Comparison of ENCODE assay signal across 18 mouse cellular contexts in the genomic region with DNA sequence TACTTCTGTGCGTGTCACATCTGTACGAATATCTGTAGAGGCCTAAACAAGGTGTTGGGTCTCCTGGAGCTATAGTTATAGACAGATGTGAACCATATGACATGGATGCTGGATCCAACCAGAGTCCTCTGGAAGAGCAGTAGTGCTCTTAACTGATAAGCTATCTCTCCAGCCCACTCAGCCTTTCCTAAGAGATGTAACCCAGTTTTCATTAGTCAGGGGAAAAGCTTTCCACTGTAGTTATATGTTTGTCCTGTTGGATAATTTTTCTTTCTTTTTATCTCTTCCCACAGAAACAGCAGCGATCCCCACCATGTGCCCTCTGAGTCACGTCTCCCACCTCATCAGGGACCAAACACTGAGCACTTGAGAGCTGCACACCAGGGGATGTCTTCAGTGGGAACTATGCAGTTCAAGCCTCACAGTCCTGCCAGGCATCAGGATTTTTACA. TPM values are rescaled to one million over a fixed set of nuclear protein-coding genes. Genes with fewer than 3 reads are reported as not detected.
DNase-seq lines count a peak whose midpoint lies in the region; ATAC-seq and TF ChIP-seq lines count a peak whose summit lies in the region.
"Had no signal": no experiment of that assay in that cellular context is flagged by ENCODE, and none has a peak within 500 bp of the region (broad histone marks: within the 10 kb centered on the region; RNA-seq: fewer than 3 reads in every experiment).

No protein-coding gene starts in this region.

- TF ChIP-seq CTCF in liver, embryonic 14.5 days (IDR thresholded peaks at IDR 0.05; ENCODE audit: low read depth), result peak; percentile 32; the same call in 1 of the 2 replicates

- H3K4me3 ChIP-seq in heart, embryonic 12.5 days, result no peak overlapping the region
- H3K4me3 ChIP-seq in liver, embryonic 14.5 days (ENCODE audit: insufficient read depth in 1 of 2, low read depth in 2 of 2, low read length in 2 of 2), result peak overlapping the region; percentile 12 to 26; a peak in 3 of 4 replicates
- H3K4me3 ChIP-seq: embryonic facial prominence, embryonic 10.5 days; forebrain, embryonic 10.5 days; hindbrain, embryonic 13.5 days; midbrain, embryonic 13.5 days had no signal

- no peak for DNase-seq in heart, postnatal 36 days
- peak; percentile 65 for DNase-seq in 416B (ENCODE audit: low read depth)
- DNase-seq in c-Kit-positive CD71-positive TER-119-positive erythroid progenitor cells, embryonic 14.5 days (ENCODE audit: low spot score), result peak; percentile 83
- DNase-seq in liver, embryonic 14.5 days (ENCODE audit: low read depth in 3 of 3, low spot score in 3 of 3), result peak; percentile 85 to 90 (median 89)
- no peak for DNase-seq in adrenal gland, postnatal 14 days
- no peak for DNase-seq in gastrocnemius, adult 8-10 months (ENCODE audit: low spot score in 2 of 2)
- DNase-seq: cerebellum, adult 9-11 months; kidney, adult 2 months; layer of hippocampus, postnatal 36 days; left cerebral cortex, postnatal 4 days; right cerebral cortex, postnatal 4 days had no signal

- no peaks in the 10 kb centered on the region for H3K27me3 ChIP-seq in heart, embryonic 12.5 days (replicated peaks)
- H3K27me3 ChIP-seq in liver, embryonic 14.5 days (ENCODE audit: control insufficient read depth, insufficient read depth, low read length), result no peaks in the 10 kb centered on the region
- H3K27me3 ChIP-seq: hindbrain, embryonic 13.5 days; midbrain, embryonic 13.5 days had no signal

- peaks cover 2% of the 10 kb centered on the region; the same call in 1 of the 2 replicates for H3K36me3 ChIP-seq in heart, embryonic 12.5 days
- H3K36me3 ChIP-seq in liver, embryonic 14.5 days (replicated peaks; ENCODE audit: control insufficient read depth, insufficient read depth, low read depth), result no peaks in the 10 kb centered on the region

- H3K4me1 ChIP-seq in heart, embryonic 12.5 days (replicated peaks), result peaks cover 9% of the 10 kb centered on the region; the same call in 1 of the 2 replicates
- H3K4me1 ChIP-seq in liver, embryonic 14.5 days (replicated peaks; ENCODE audit: control insufficient read depth in 2 of 2, insufficient read depth in 2 of 2, low read length in 1 of 2), result peaks cover 38 to 51% of the 10 kb centered on the region in 2 experiments
- H3K4me1 ChIP-seq: embryonic facial prominence, embryonic 10.5 days; forebrain, embryonic 10.5 days; hindbrain, embryonic 13.5 days; midbrain, embryonic 13.5 days had no signal

- 32% methylated on average over 4 of the region's 4 CpGs for WGBS in heart, embryonic 12.5 days
- WGBS in liver, embryonic 14.5 days (ENCODE audit: insufficient replicate concordance), result 15% methylated on average over 4 of the region's 4 CpGs

- peak; percentile 89 for ATAC-seq in heart, embryonic 12.5 days (ENCODE audit: insufficient number of reproducible peaks, low FRiP score)
- ATAC-seq in liver, embryonic 14.5 days (ENCODE audit: insufficient read depth), result peak; percentile 99
- no peak for ATAC-seq in activated CD4-positive, CD25-positive, alpha-beta regulatory T cell, adult 4 months
- ATAC-seq: lung, postnatal 0 days; midbrain, embryonic 13.5 days had no signal

- H3K9me3 ChIP-seq in heart, embryonic 12.5 days (replicated peaks), result no peaks in the 10 kb centered on the region
- H3K9me3 ChIP-seq in liver, embryonic 14.5 days (ENCODE audit: control insufficient read depth, low read length), result no peaks in the 10 kb centered on the region
- H3K9me3 ChIP-seq: embryonic facial prominence, embryonic 10.5 days; forebrain, embryonic 10.5 days; hindbrain, embryonic 13.5 days; midbrain, embryonic 13.5 days had no signal

- H3K4me2 ChIP-seq in heart, embryonic 12.5 days, result no peak overlapping the region
- peak overlapping the region; percentile 62 for H3K4me2 ChIP-seq in liver, embryonic 14.5 days (ENCODE audit: low read depth)
- H3K4me2 ChIP-seq: hindbrain, embryonic 13.5 days; midbrain, embryonic 13.5 days had no signal

- TF ChIP-seq EP300 in liver, embryonic 14.5 days (IDR thresholded peaks at IDR 0.05; ENCODE audit: low read depth), result peak; percentile 99

- H3K9ac ChIP-seq in heart, embryonic 12.5 days, result no peak overlapping the region
- H3K9ac ChIP-seq in liver, embryonic 14.5 days (replicated peaks), result peak overlapping the region; percentile 58; the same call in 1 of the 2 replicates
- H3K9ac ChIP-seq: hindbrain, embryonic 13.5 days; midbrain, embryonic 13.5 days had no signal

- intact Hi-C loops in heart, postnatal 36 days (cut with DNase I), result no loop called here

- H3K27ac ChIP-seq in heart, embryonic 12.5 days (ENCODE audit: poor library complexity, severe bottlenecking), result peak overlapping the region; percentile 60
- peak overlapping the region; percentile 95 for H3K27ac ChIP-seq in liver, embryonic 14.5 days
- H3K27ac ChIP-seq: embryonic facial prominence, embryonic 10.5 days; forebrain, embryonic 10.5 days; hindbrain, embryonic 13.5 days; midbrain, embryonic 13.5 days had no signal

RNA-seq across cellular contexts. Expression of gene F2rl2, which starts 17.1 kb away (rescaled TPM):
- polyA plus RNA-seq in heart, embryonic 12.5 days (2016; fragmentation: Nextera tagmentation; extraction: Ambion mirVana), result 1.9 and 2.2 TPM in 2 replicates
- under 1 TPM in 1 of 2 experiments, not detected in 1; 0.11 TPM for total RNA-seq in heart, postnatal 36 days (2021)
- polyA plus RNA-seq in liver, embryonic 14.5 days (2012; rRNA removed), result 7.9 and 10.9 TPM in 2 replicates
- polyA plus RNA-seq in liver, embryonic 14.5 days (2014; fragmentation: Nextera tagmentation; extraction: Ambion mirVana), result 10.7 and 13.3 TPM in 2 replicates
- total RNA-seq in adrenal gland, postnatal 14 days (2021), result 0.38 and 0.48 TPM in 2 replicates
- not detected for total RNA-seq in gastrocnemius, adult 8-10 months (2022)
- polyA plus RNA-seq in activated CD4-positive, CD25-positive, alpha-beta regulatory T cell, adult 4 months (2017; shearing (Covaris generic)), result 1 to 10 TPM; 8.3 to 9.3 TPM

Comparison
In these comparisons a context has a peak if more than half of its experiments do, and no peak if none do; other contexts are left out.
1. DNase-seq: peak in 416B (single experiment), c-Kit-positive CD71-positive TER-119-positive erythroid progenitor cells, embryonic 14.5 days (single experiment) and liver, embryonic 14.5 days (3 of 3); none in heart, postnatal 36 days (0 of 2), adrenal gland, postnatal 14 days (single experiment) and gastrocnemius, adult 8-10 months (0 of 2).